In the genomic region with DNA sequence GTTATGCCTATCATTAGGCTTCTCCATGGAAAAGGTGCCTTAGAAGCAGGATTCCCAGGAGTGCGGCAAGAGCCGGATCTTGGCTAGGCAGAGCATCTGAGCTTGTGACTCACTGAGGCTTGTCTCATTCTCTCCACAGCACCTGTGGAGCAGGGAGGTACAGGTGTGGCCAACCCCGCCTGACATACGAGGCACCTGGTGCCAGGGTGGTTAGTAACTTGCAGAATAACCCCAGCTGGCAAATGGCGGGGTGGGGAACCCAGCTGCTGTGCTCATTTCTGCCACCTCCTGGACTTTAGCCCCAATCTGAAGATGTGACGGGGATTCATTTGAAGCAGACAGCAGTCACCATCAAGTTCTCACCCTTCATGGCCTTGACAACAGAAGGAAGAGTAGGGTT, we compare ENCODE assay signal across 17 mouse cellular contexts.
"Had no signal": no experiment of that assay in that cellular context is flagged by ENCODE, and none has a peak within 500 bp of the region (broad histone marks: within the 10 kb centered on the region; RNA-seq: fewer than 3 reads in every experiment).

No protein-coding gene starts in this region.

- H3K27ac ChIP-seq: layer of hippocampus, adult 2 months; left cerebral cortex, adult 2 months; liver, embryonic 13.5 days; macrophage; midbrain, embryonic 12.5 days; midbrain, embryonic 15.5 days; neural tube, embryonic 12.5 days; stomach, embryonic 15.5 days had no signal

- H3K9ac ChIP-seq: liver, embryonic 13.5 days; midbrain, embryonic 12.5 days; midbrain, embryonic 15.5 days; neural tube, embryonic 12.5 days; stomach, embryonic 15.5 days had no signal

- H3K27me3 ChIP-seq: liver, embryonic 13.5 days; midbrain, embryonic 12.5 days; midbrain, embryonic 15.5 days; neural tube, embryonic 12.5 days; stomach, embryonic 15.5 days had no signal

- H3K9me3 ChIP-seq: liver, embryonic 13.5 days; midbrain, embryonic 12.5 days; midbrain, embryonic 15.5 days; neural tube, embryonic 12.5 days; stomach, embryonic 15.5 days had no signal

- H3K4me2 ChIP-seq: liver, embryonic 13.5 days; midbrain, embryonic 12.5 days; midbrain, embryonic 15.5 days; neural tube, embryonic 12.5 days; stomach, embryonic 15.5 days had no signal

- H3K4me1 ChIP-seq: liver, embryonic 13.5 days; midbrain, embryonic 12.5 days; neural tube, embryonic 12.5 days; stomach, embryonic 15.5 days had no signal

- H3K36me3 ChIP-seq: liver, embryonic 13.5 days; midbrain, embryonic 12.5 days; midbrain, embryonic 15.5 days; neural tube, embryonic 12.5 days; stomach, embryonic 15.5 days had no signal

- H3K4me3 ChIP-seq: layer of hippocampus, adult 2 months; left cerebral cortex, adult 2 months; liver, embryonic 13.5 days; midbrain, embryonic 12.5 days; midbrain, embryonic 15.5 days; neural tube, embryonic 12.5 days; stomach, embryonic 15.5 days had no signal

- DNase-seq: kidney, adult 9 months; kidney, postnatal 14 days; kidney, postnatal 4 days; layer of hippocampus, adult 9-11 months; liver, embryonic 13.5 days; lung, adult 2 months; retina, postnatal 1 day; right cerebral cortex, postnatal 25 days; spleen, adult 18-20 months; thymus, postnatal 25 days had no signal
